Mouse (Mus musculus): ENCODE results near the gene Pklr.
"Not testable (repeated sequence)": the region's sequence is repeated elsewhere in the genome, so short reads cannot be mapped to it uniquely, and the experiment has no call there.

Gene Pklr

DNA sequence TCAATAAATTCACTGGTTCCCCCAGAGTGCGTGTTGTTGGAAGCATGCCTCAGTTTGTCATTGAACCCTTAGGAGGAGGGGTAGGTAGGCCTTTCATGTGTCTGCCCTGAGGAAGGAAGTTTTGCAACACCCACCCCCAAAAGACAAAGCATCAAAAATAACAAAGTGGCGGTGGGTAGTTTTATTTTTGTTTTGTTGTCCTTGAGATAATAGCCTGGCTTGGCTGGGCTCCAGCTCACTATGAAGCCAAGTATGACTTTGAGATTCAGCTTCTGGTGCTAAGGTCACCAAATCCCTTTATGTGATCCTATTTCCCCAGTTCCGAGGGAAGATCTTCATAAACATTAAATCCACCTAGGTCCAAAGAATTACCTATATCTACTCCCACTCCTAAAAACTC, 11.7 kb upstream of the Pklr start:
- no peak for DNase-seq (ENCODE audit: low spot score)

- no peak for DNase-seq (ENCODE audit: low spot score)
Measured at GRCm38 (mm10) chr3:89125981-89126380, 10.0 kb upstream of the Pklr start.

DNA sequence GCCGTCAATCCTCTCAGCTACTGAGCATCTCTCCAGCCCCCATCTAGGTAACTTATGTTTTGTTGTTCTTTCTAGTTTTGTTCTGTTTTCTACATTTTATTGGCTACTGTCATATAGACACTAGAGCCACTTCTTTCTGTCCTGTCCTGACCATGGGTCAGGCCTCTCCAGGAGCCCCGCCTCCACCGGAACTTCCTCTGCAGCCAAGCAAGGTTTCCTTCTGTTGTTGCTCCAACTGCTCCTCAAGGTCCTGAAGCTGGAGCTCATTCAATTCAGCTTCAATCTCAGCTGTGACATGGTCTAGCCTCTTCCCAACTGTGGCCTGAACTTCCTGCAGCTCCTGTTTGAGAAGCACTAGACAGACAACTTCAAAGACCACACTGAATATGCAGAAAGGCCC, 6.0 kb upstream of the Pklr start:
- no peak for DNase-seq (ENCODE audit: low spot score)

- DNase-seq (ENCODE audit: low spot score): no peak
Measured at GRCm38 (mm10) chr3:89131816-89132215, 4.1 kb upstream of the Pklr start.

GRCm38 (mm10) chr3:89132285-89133062, 3.5 kb upstream of the Pklr start:
- peak; percentile 60 for DNase-seq (ENCODE audit: low spot score)

GRCm38 (mm10) chr3:89133063-89133450, 2.9 kb upstream of the Pklr start:
- no peak for DNase-seq (ENCODE audit: low spot score)

DNA sequence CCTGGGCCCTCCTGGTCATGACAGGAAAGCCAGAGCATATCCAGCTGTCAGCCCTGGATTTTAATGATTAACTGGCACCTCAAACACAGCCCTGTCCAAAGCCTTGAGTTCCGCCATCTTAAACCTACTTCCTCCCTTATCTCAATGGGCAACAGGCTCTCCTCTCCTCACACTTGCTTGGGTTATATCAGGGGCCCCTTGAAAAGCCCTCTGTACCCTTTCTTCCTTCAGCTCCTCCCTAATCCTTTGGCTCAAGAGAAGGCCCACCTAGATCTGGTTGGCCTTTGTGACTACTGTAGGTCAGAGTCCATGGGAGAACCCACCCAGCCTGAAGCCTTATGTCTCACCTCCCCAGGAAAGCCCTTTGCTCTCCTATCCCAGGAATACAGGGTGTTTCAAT, 2.2 kb upstream of the Pklr start:
- DNase-seq (ENCODE audit: low spot score): no peak

DNA sequence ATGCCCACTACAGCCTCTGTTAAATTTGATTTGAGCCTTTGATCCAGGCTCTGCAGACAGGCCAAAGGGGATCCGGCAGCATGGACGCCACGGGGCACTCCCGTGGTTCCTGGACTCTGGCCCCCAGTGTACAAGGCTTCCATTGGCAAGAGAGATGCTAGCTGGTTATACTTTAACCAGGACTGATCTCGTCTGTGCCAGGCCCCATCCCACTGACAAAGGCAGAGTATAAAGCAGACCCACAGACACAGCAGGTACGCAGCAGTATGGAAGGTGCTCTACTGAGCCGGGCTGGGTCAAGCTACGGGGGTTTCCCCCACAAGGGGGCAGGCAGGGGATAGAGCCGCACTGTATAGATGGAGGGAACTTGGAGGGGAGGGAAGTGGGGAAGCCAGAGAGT, 423 bp downstream of the Pklr start:
- peak; percentile 22 for DNase-seq (ENCODE audit: low spot score)

DNA sequence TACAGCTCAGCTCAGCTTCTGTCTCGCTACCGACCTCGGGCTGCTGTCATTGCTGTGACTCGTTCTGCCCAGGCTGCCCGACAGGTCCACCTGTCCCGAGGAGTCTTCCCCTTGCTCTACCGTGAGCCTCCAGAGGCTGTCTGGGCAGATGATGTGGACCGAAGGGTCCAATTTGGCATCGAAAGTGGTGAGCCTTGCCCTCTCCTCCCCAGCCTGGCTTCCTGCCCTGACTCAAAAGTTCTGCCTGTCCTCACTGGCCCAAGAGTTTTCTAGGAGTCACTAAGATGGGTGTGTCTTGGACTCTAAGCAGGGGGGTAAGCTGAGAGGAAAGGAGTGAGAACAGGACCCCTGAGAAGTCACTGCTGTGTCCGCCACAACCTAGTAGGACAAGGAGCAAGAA, 8.9 kb downstream of the Pklr start:
- DNase-seq (ENCODE audit: low spot score): no peak

- no peak for DNase-seq (ENCODE audit: low spot score)
Measured at GRCm38 (mm10) chr3:89145566-89145965, 9.6 kb downstream of the Pklr start.

DNA sequence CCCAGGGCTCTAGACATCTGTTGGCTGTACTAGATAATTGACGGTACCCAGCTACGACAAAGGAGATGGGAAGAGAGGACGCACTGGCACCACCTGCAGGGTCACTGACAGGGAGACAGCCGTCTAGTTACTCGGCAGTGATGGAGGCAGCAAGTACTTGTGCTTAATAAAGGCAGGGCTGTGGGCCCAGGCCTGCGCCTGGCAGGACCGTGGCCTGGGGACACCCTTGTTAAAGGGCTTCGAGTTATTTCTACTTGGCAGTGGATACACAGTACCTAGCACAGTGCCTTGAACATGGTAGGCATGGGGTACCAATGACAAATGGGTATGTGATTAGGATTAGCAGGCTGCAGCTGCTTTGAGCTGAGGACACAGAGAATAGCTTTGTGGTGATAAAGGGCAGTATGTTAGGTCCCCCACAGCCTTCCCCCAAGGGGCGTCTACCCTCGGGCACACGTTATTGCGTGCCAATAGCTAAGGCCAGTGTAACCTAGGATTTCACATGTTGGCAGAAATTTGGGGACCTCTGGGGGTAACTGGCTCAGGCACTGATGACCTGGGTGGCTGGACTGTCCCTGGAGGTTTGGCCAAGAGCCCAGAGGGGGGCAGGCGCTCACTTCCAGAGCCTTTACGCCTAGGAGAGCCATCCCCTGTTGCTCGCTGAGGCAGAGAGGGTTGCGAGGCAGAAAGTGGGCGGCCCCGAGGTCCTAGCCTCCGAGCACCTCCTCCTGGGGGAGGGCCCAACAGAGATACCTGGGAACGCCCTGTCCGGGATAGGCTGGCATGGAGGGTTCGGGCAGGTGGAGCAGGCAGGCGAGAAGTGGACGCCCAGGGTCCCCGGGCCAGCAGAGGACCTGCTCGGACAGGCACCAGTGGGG, 11.4 kb downstream of the Pklr start:
- DNase-seq (ENCODE audit: low spot score): peak; percentile 23

DNA sequence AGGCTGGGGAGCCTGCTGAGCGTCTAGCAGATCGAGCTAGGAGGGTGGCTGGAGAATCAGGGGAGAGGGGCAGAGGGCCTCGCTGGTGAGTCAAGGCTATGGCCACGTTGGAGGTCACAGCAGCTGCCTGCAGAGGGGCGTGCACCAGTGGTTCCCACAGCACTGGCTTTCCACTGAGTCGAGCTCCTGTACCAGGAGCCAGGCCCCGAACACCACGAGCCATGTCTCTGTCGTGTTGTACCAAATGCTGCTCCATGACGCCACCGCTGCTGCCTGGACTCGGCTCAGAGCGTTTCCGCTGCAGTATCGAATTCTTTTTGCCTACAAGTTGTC, 12.0 kb downstream of the Pklr start:
- peak; percentile 18 for DNase-seq (ENCODE audit: low spot score)

DNA sequence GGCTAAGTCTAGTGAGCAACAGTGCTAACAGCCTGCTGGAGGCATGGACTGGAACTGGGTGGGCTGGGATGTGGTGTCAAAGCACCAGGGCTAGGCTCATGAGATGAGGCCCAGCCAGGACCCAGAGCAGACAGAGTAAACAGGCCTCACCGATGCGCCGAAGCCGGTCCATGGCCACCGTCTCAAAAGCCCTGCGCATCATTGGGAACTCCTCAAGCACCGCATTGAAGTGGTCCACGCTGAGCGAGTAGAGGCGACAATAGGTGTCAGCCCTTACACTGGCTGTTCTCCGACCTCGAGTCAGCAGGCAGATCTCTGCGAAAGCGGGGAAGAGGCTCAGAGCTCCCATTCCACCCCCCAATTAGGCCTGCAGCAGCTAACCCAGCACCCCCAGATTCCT, 12.6 kb downstream of the Pklr start:
- DNase-seq (ENCODE audit: low spot score): no peak

GRCm38 (mm10) chr3:89152084-89152835, 16.3 kb downstream of the Pklr start:
- DNase-seq (ENCODE audit: low spot score): no peak

GRCm38 (mm10) chr3:89156951-89157350, 21.0 kb downstream of the Pklr start:
- DNase-seq (ENCODE audit: low spot score): no peak

- DNase-seq (ENCODE audit: low spot score): no peak
Measured at GRCm38 (mm10) chr3:89158651-89159050, 22.7 kb downstream of the Pklr start.

DNA sequence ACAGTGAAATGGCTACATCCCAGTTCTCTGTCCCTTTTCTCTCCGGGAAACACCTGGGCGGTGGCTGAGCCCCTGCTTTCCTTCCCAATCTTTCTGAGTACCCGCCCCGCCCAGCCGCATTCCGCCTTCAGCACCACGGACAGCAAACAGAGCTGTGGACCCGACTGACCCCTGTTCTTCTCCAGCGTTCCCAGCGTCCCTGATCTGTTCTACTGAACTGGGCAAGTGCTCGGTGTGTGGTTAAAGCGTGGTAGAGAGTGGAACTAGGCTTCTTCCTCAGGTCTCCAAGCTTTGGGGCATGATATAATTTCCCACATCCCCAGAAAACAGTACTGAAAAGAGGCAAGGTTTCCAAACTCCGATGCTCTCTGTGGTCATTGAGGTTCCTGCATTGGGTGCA, 23.3 kb downstream of the Pklr start:
- peak; percentile 83 for DNase-seq (ENCODE audit: low spot score)

GRCm38 (mm10) chr3:89159616-89160344, 23.8 kb downstream of the Pklr start, which contains the start of gene Hcn3:
Gene Hcn3 (minus strand): TSS chr3:89160196.
- peak; percentile 85 for DNase-seq (ENCODE audit: low spot score)

- not testable (repeated sequence) for DNase-seq (ENCODE audit: low spot score)
Measured at GRCm38 (mm10) chr3:89161207-89161606, 25.3 kb downstream of the Pklr start.

- no peak for DNase-seq (ENCODE audit: low spot score)
Measured at GRCm38 (mm10) chr3:89161786-89162185, 25.8 kb downstream of the Pklr start.

DNA sequence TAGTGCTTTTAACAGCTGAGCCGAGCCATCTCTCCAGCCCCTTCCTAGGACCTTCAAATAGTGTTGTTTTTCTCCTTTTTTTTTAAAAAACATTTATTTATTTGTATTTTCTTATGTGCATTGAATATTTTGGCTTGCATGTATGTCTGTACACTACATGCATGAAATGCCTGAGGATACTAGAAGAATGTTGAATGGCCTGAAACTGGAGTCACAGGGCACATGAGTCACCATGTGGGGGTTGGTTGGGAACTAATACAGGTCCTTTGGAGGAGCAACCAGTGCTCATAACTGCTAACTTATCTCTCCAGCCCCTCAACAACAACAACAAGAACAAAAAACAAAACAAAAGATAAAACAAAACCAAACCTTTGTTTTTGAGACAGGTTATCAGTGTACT, 27.2 kb downstream of the Pklr start:
- no peak for DNase-seq (ENCODE audit: low spot score)

Measured in embryo, embryonic 10.5 days (tissue).